Mouse (Mus musculus): ENCODE data around the gene Myb. TPM values are rescaled to one million over a fixed set of nuclear protein-coding genes. Genes with fewer than 3 reads are reported as not detected.

Myb gene
- total RNA-seq, 2 experiments from 2014 or later, result 0.44 to 0.66 TPM

GRCm38 (mm10) chr10:21100646-21101249, 60.0 kb downstream of the Myb start:
- no peak for TF ChIP-seq CTCF (conservative IDR thresholded peaks at IDR 0.05)
- Histone ChIP-seq H3K27ac (no peak overlapping the region), H3K4me3 (no peak overlapping the region)
- DNase-seq (ENCODE audit: low spot score in 2 of 2), result no peak

- no peak for TF ChIP-seq CTCF (conservative IDR thresholded peaks at IDR 0.05)
- Histone ChIP-seq H3K4me3 (no peak overlapping the region), H3K27ac (no peak overlapping the region)
- no peak for DNase-seq (ENCODE audit: low spot score in 2 of 2)
Measured at GRCm38 (mm10) chr10:21099515-21099914, 61.3 kb downstream of the Myb start.

GRCm38 (mm10) chr10:21095541-21095940, 65.2 kb downstream of the Myb start:
- no peak for TF ChIP-seq CTCF (conservative IDR thresholded peaks at IDR 0.05)
- no peak overlapping the region for H3K4me3 ChIP-seq

GRCm38 (mm10) chr10:21094896-21095295, 65.9 kb downstream of the Myb start:
- Histone ChIP-seq H3K27ac (no peak overlapping the region), H3K4me3 (no peak overlapping the region)
- no peak for DNase-seq (ENCODE audit: low spot score in 2 of 2)
- no peak for TF ChIP-seq CTCF (conservative IDR thresholded peaks at IDR 0.05)

More at GRCm38 (mm10) chr10:21095541-21095940, 65.2 kb downstream of the Myb start:
- no peak for DNase-seq (ENCODE audit: low spot score in 2 of 2)
- no peak overlapping the region for H3K27ac ChIP-seq

- no peak for TF ChIP-seq CTCF (conservative IDR thresholded peaks at IDR 0.05)
- Histone ChIP-seq H3K27ac (no peak overlapping the region), H3K4me3 (no peak overlapping the region)
- DNase-seq (ENCODE audit: low spot score in 2 of 2), result no peak
Measured at GRCm38 (mm10) chr10:21093301-21093700, 67.5 kb downstream of the Myb start.

GRCm38 (mm10) chr10:21092501-21093270, 68.1 kb downstream of the Myb start:
- no peak for TF ChIP-seq CTCF (conservative IDR thresholded peaks at IDR 0.05)
- no peak overlapping the region for H3K27ac ChIP-seq
- no peak for DNase-seq (ENCODE audit: low spot score in 2 of 2)
- no peak overlapping the region for H3K4me3 ChIP-seq

- DNase-seq (ENCODE audit: low spot score in 2 of 2), result no peak
- TF ChIP-seq CTCF (conservative IDR thresholded peaks at IDR 0.05), result no peak
Measured at GRCm38 (mm10) chr10:21090922-21091700, 69.7 kb downstream of the Myb start.

GRCm38 (mm10) chr10:21089541-21089940, 71.2 kb downstream of the Myb start:
- Histone ChIP-seq H3K27ac (no peak overlapping the region), H3K4me3 (no peak overlapping the region)
- no peak for DNase-seq (ENCODE audit: low spot score in 2 of 2)
- no peak for TF ChIP-seq CTCF (conservative IDR thresholded peaks at IDR 0.05)

More at GRCm38 (mm10) chr10:21090922-21091700, 69.7 kb downstream of the Myb start:
- Histone ChIP-seq H3K27ac (no peak overlapping the region), H3K4me3 (no peak overlapping the region)

GRCm38 (mm10) chr10:21087614-21088232, 73.1 kb downstream of the Myb start:
- DNase-seq (ENCODE audit: low spot score in 2 of 2), result no peak
- no peak for TF ChIP-seq CTCF (conservative IDR thresholded peaks at IDR 0.05)
- H3K27ac ChIP-seq, result no peak overlapping the region
- no peak overlapping the region for H3K4me3 ChIP-seq

- H3K27ac ChIP-seq, result no peak overlapping the region
- TF ChIP-seq CTCF (conservative IDR thresholded peaks at IDR 0.05), result no peak
- DNase-seq (ENCODE audit: low spot score in 2 of 2), result no peak
- no peak overlapping the region for H3K4me3 ChIP-seq
Measured at GRCm38 (mm10) chr10:21085044-21085443, 75.7 kb downstream of the Myb start.

- no peak for TF ChIP-seq CTCF (conservative IDR thresholded peaks at IDR 0.05)
- no peak overlapping the region for H3K27ac ChIP-seq
- no peak for DNase-seq (ENCODE audit: low spot score in 2 of 2)
Measured at GRCm38 (mm10) chr10:21083391-21083918, 77.3 kb downstream of the Myb start.

GRCm38 (mm10) chr10:21082447-21082846, 78.3 kb downstream of the Myb start:
- no peak for DNase-seq (ENCODE audit: low spot score in 2 of 2)
- TF ChIP-seq CTCF (conservative IDR thresholded peaks at IDR 0.05), result no peak
- Histone ChIP-seq H3K4me3 (no peak overlapping the region), H3K27ac (no peak overlapping the region)

More at GRCm38 (mm10) chr10:21083391-21083918, 77.3 kb downstream of the Myb start:
- no peak overlapping the region for H3K4me3 ChIP-seq

Measured in layer of hippocampus, adult 2 months (tissue).